Mouse (Mus musculus) limb, embryonic 15.5 days (tissue): ENCODE results near the gene Dkk1. TPM values are rescaled to one million over a fixed set of nuclear protein-coding genes. Genes with fewer than 3 reads are reported as not detected.

Source experiments
- ATAC-seq: fragments of 200-750 bp; cut with Nextera tagmentation; 2 replicates; pipeline ENCODE4 v1.8.0; 2017; ENCODE audit warnings: low read depth, moderate TSS enrichment; ENCODE audit not compliant: insufficient number of reproducible peaks, low FRiP score, low TSS enrichment
- H3K27ac ChIP-seq: fragments of 300-500 bp; sonication (generic); 2 replicates; pipeline ENCODE4 v1.5.1; 2015; ENCODE audit warnings: moderate library complexity, mild to moderate bottlenecking, inconsistent platforms
- H3K27me3 ChIP-seq: fragments of 300-500 bp; sonication (generic); 2 replicates; pipeline ENCODE4 v1.6.1; 2015; ENCODE audit warnings: inconsistent platforms
- H3K36me3 ChIP-seq: fragments of 300-500 bp; sonication (generic); 2 replicates; pipeline ENCODE4 v1.6.1; 2015; ENCODE audit warnings: inconsistent platforms
- H3K4me1 ChIP-seq: fragments of 300-500 bp; sonication (generic); 2 replicates; pipeline ENCODE4 v1.6.1; 2015; ENCODE audit warnings: inconsistent platforms
- H3K4me2 ChIP-seq: fragments of 300-500 bp; sonication (generic); 2 replicates; pipeline ENCODE4 v1.6.1; 2015; ENCODE audit warnings: mild to moderate bottlenecking, inconsistent platforms
- H3K4me3 ChIP-seq: fragments of 300-500 bp; sonication (generic); 2 replicates; pipeline ENCODE4 v1.5.1; 2015; ENCODE audit warnings: mild to moderate bottlenecking, inconsistent platforms
- H3K9ac ChIP-seq: fragments of 300-500 bp; sonication (generic); 2 replicates; pipeline ENCODE4 v1.6.1; 2015; ENCODE audit warnings: inconsistent platforms
- H3K9me3 ChIP-seq: fragments of 300-500 bp; sonication (generic); 2 replicates; pipeline ENCODE4 v1.6.1; 2016; ENCODE audit warnings: inconsistent platforms
- WGBS: fragments of 180-500 bp; shearing (Covaris S2); methylation state at CpG from one replicate; pipeline ENCODE4 v1.1.7; 2015; 5-methylcytosine and 5-hydroxymethylcytosine counted together
- polyA plus RNA-seq: library from polyadenylated mRNA; unstranded; fragments of >200 nt; fragmentation: Nextera tagmentation; extraction: Ambion mirVana; gene quantifications from 2 replicates; pipeline ENCODE4 v1.2.1, GENCODE M21; 2015

The Dkk1 gene
- polyA plus RNA-seq, 1 experiment from 2014 or later: 16.5 TPM

- Histone ChIP-seq H3K4me2 (no peak overlapping the region), H3K4me3 (no peak overlapping the region), H3K27me3 (no peaks in the 10 kb centered on the region), H3K4me1 (no peaks in the 10 kb centered on the region), H3K9me3 (no peaks in the 10 kb centered on the region), H3K9ac (no peak overlapping the region), H3K36me3 (no peaks in the 10 kb centered on the region), H3K27ac (no peak overlapping the region)
- ATAC-seq: no peak
- 50% methylated on average over 6 of the region's 6 CpGs for WGBS
These were observed 32.7 kb downstream of the Dkk1 start for GRCm38 (mm10) chr19:30516771-30517170.

- Histone ChIP-seq H3K4me3 (no peak overlapping the region), H3K36me3 (no peaks in the 10 kb centered on the region), H3K27ac (no peak overlapping the region), H3K4me1 (no peaks in the 10 kb centered on the region), H3K27me3 (no peaks in the 10 kb centered on the region), H3K4me2 (no peak overlapping the region), H3K9ac (no peak overlapping the region), H3K9me3 (no peaks in the 10 kb centered on the region)
- WGBS: 94% methylated on average over 4 of the region's 4 CpGs
- ATAC-seq: no peak
These were observed 39.0 kb downstream of the Dkk1 start for GRCm38 (mm10) chr19:30510481-30510880.

- no peaks in the 10 kb centered on the region for H3K27me3 ChIP-seq
- no peak overlapping the region for H3K4me3 ChIP-seq
- no peak overlapping the region for H3K4me2 ChIP-seq
- H3K27ac ChIP-seq: no peak overlapping the region
- no peaks in the 10 kb centered on the region for H3K9me3 ChIP-seq
- H3K4me1 ChIP-seq: no peaks in the 10 kb centered on the region
- no peak overlapping the region for H3K9ac ChIP-seq
- 38% methylated on average over 5 of the region's 5 CpGs for WGBS
- no peak for ATAC-seq
- H3K36me3 ChIP-seq: no peaks in the 10 kb centered on the region
These were observed 44.0 kb downstream of the Dkk1 start for GRCm38 (mm10) chr19:30505497-30505896.
